Mouse (Mus musculus) layer of hippocampus, adult 9-10 months (tissue): ENCODE data around the gene Telo2.

ENCODE experiments used
- DNase-seq: peaks from one replicate; pipeline ENCODE4 v3.0.0; 2022; ENCODE audit warnings: low spot score

Telo2 gene

DNA sequence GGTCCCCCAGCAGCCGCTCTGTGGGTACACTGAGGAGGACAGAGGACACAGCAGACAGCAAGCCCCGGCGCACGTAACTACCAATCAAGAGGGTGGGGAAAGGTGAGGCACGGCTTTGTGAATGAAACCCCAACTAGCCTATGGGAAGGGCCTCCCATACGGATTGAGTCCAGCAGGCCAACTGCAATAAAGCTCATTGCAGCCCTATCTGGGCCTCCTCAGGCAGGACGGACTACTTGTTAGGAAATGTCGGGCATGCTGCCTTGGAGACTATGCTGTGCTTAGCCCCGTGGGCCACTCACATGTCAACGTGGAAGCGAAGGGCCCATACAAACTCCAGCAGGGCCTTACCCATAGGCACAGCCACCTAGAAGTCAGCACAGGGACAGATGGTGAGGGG, 14.4 kb downstream of the Telo2 start:
- DNase-seq: no peak

DNA sequence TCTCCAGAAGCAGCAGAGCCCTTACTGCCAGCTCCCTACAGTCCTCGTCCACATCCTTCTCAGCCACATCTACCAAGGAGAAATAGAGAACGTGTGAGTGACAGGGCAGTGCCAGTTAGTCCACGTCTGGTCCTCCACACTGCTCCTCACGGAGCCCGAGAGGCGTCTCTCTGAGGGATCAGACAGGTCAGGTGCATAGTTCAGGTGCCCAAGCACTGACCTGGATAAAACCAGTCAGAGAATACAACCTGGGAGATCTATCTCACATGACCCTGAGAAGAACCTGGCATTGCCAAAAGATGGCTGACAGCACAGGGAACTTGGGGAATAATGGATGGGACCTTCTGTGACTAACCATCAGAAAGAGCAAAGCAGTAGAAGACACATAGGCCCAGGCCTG, 15.7 kb downstream of the Telo2 start:
- no peak for DNase-seq

DNA sequence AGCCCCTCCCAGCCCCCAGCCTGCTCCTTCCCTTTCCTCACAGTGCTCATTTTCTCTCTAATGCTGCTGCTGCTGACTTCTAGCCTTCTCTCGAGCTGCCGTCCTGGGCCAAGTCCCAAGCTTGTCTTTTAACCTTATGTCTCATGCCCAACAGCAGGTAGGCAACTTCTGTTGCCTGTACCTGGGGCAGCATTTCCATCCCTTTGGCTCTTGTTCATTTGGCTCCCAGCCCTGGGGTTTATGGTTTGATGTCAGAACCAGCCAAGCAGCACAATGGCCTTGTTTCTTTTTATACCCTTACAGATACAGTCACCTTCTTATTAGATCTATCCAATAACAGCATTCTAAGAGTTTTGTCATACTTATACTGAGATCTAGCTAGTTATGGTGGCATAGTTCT, 19.5 kb downstream of the Telo2 start:
- DNase-seq: no peak

DNA sequence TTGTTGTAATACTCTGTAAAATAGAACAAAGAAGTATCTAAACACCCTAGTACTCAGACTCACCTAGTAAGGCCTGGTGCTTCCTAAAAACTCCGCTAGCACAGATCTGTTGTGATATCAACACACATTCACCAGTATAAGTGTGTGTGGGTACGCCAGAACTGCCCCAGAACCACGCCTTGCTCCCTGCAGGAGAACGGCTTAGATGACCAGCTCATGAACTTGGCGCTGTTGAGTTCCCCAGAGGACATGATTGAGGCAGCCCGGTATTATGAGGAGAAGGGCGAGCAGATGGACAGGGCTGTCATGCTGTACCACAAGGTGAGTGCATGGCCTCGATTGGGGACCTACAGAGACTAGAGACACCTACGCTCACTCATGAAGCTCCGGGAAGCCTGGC, 25.3 kb downstream of the Telo2 start:
- DNase-seq: no peak

DNA sequence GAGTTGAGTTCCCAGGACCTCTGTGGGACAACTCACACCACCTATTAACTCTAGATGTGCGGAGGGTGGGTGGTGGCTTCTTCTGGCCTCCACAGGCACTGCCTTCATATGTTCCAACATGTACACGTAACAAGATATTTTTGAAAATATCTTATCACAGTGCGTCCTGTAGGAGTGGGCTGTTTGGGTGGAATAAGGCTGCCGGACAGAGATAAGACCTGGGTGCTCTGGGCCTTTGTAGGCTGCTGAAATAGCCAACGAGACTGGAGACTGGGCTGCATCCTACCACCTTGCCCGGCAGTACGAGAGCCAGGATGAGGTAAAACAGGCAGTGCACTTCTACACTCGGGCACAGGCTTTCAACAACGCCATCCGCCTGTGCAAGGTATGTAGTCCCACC, 26.6 kb downstream of the Telo2 start:
- DNase-seq: no peak

DNA sequence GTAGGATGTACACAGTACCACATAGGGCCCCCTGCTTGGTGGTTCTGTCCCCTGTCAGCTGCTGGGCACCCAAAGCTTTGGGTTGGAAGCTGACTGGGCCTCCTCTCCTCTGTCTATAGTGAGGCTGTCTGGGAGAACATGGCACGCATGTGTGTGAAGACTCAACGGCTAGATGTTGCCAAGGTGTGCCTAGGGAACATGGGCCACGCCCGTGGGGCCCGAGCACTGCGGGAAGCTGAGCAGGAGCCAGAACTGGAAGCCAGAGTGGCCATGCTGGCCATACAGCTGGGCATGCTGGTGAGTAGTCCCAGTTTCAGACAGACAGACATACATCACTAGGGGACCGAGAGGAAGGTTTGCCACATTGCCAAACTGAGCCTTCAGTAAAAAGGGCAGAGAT, 29.0 kb downstream of the Telo2 start:
- no peak for DNase-seq

DNA sequence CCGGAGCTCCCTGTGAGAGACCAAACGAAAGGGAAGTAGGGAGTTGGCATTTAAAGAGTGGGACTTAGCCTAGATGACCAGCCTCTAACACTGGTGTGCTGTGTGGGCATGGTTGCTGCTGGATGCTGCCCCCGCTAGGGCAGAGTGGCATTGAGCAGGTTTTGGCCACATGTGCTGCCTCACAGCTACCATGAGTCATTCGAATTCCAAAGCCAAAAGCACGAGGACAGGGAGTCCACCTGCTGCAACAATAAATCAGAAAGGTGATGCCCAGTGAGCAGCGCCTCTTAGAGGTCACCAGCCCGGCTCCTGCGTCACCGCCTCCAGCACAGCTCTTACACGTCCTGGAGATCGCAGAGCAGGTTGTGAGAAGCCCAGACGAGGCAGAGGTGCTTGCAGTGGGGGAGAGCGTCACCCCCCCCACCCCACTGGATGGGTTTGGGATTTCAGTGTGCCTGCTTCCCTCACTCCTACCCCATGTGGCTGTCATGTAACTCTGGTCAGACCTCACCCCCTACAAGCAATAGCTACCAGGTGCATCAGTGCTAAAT, 30.9 kb downstream of the Telo2 start:
- no peak for DNase-seq

DNA sequence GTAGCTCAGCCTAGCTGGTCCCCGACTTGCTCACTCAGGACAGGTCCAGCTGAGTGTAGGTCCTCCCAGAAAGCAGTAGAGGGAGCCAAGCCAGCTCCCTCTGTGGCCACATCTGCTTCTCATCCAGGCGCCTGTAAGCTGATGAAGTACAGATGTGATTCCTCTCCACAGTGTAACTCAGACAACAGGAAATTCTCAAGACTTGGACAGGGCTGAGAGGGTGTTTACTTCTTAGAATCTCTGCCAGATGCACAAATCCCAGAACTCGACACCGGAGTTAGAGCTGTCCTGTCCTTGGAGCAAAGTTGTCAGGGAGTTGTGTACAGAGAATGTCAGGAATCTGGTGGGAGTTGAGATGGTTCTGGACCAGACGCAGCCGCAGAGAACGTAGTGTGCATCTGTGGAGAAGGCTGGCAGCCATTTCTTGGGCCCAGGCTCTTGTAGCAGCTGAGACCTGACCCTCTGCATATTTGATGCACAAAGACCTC, 32.3 kb downstream of the Telo2 start, which contains the start of gene Tmem204:
TSS of gene Tmem204 (minus strand) at position 148 of the 488 bp plus-strand sequence.
- DNase-seq: no peak

DNA sequence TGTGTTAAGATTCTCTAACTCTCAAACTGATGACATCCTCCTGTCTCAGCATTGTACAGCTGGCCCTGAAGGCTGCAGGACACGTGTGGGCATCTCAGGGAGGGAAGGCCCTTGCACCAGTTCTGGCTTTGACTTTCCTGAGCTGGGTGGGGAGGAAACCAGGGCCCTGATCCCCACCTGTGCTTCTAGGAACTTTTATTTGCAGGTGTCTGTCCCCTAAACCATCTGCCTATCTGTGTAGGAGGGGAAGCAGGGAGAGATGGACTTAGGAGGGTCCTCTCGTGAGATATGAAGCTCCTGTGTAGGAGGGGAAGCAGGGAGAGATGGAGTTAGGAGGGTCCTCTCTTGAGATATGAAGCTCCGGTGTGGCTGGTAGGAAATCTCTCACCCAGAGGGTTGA, 32.9 kb downstream of the Telo2 start:
- no peak for DNase-seq

DNA sequence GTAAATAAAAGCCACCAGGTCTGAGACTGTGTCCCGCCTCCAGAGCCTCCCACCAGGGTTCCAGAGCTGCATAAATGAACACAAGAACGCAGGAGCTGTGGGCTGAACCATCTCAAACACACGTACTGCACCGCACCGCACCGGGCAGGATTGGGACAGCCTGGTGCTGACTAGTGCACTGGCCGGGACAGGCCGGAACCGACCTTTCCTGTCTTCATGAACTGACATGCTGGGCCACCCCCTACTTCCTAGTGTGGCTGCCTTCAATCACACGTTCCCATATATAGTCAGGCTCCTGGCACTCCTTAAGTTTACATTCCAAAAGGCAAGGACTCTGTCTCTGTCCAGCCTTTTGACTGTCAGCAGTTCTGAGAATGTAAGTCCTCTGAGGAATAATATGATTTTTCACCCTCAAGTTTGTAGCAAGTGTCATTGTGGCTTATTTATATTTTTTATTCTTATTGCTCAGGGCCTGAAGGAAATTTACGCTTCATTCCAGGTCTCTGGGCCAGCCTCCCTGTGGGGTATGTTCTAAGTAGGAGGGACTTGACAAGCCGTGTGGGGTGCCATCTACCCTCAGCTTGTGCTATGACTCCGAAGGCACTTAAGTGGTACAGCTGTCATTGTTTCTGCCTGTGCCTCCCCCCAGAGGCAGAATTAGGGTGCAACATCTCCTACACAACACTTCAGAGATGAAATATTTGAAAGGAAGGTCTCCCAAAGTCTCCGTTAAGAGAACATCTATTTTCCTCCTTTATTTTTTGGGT, 33.5 kb downstream of the Telo2 start:
- no peak for DNase-seq

DNA sequence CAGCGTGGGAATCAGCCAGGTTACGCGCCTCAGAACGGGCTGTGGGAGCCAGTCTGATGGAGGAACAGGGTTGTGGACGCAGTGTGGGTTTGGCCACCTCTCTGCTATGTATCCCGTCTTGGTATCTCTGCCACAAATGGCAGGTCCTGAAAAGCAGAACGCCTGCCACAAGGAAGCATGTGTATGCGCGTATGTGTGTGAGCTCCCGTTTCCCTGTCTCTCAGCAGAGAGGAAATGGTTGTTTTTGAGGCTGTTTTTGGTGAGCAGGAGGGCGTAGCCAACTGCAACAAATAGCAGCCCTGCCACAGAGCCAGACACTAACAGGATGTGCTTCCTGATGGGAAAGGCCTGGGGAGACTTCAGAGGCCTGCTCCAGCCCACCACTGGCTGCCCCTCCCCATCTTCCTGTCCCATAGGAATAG, 34.8 kb downstream of the Telo2 start:
- no peak for DNase-seq

DNA sequence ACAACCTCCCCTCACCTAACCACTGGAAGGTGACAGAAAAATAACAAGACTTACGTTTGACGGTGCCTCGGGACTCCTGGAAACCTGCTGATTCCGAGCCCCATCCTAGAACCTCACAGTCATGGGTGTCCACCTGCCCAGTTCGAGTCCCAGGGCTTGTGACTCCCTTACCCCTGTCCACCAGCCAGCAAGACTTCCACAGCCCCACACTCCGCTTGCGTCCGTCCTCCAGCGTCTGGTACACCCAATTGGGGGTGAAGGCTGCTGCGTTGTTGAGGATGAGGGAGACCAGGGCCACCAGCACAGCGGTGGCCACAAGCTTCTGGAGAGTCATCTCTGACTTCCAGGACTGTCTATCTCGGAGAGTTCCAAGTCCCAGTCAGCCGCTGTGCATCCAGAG, 35.6 kb downstream of the Telo2 start:
- no peak for DNase-seq

DNA sequence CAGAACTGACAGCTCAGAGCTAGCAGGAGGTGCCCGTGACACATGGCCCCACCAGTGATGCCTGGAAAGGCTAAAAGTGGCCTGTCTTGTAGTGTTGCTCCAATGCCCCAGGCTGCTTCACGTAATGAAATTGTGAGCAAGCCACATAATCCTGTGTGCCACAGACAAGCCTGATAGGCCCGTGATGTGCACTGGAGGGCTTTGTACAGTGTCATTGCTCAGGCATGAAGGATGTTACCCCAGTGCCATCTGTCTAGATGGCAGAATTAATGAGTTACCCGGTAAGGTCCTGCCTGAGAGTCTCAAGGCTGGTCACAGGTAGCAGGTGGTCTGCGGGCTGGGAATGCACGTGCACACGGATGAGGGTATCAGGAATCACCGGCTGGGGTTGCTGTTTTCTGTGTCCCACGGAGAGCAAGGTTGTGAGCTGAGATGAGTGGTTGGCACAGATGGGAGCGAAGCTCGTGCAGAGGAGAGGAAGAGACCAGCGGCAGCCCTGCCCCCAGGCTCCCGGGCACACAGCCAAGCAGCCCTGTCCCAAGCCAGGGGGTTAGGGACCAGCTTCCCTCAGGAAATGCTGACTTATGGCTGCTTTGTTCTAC, 37.9 kb downstream of the Telo2 start:
- no peak for DNase-seq

DNA sequence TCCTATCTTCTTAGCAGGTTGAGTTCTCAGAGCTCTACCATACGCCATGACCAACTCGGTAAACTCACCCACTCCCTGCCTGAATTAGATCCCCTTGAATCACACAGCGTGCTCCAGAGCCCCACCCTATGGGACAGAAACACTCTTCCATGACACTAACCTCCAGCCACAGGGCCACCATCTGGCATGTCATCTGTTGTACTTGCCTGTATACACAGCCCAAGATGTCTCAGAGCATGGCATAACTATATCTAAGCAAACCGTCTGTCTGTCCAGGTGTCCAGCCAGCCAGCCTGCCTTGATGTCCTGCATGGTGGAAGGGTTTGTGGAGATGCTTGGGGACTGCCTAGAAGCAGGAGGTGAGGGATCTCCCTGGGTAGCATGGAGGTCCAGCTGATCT, 38.9 kb downstream of the Telo2 start:
- DNase-seq: no peak

DNA sequence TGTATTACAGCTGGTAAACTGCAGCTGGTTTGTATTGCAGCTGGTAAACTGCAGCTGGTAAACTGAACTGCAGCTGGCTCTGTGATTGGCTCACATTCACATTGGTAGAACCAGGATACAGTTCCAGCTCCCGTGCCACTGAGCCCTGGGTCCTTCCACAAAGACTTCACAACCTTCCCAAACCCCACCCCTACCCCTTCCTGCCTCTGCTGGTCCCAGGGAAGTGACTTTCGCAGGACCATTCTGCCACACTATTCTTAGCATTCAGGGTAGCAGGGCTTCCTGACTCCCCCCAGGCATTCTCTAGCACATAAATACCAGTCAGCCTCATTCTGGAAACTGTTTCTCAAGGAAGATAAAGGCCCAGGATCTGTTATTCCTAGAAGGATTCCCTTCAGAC, 47.1 kb downstream of the Telo2 start:
- no peak for DNase-seq

DNA sequence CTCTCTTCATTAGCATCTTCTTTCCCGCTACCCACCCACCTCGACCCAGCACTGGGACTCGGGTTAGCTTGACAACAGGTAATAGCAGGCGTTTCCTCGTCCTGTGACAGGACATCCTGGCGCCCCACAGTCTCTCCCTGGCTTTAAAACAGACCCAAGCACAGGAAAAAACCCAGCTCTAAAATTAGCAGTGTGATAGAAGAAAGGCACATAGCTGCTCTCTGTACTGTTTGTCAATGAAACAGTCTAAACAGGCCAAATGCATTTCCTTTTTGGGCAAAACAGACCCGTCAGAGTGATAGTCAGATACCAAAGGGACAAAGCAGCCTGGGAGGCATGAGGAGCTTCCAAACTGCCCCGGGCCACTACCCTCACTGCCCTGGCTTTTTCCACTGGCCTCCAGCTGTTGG, 48.3 kb downstream of the Telo2 start:
- DNase-seq: no peak

DNA sequence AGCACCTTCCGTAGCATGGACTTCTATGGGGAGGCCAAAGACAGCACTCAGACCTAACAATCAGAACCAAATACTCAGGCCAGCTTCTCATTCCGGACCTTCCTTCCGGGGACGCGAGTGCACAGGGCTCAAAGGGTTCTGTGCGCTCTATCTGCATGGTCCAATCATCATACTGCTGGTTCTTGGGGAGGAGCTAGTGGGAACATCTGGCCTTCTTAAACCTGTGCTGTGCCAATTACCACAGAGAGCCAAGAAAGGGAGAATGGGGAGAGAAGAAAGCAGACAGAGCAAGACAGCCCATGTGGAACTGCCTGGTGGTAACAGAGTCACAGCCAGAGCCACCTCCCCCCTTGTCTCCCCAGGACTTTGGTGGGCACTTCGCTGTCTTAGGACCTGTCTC, 49.2 kb downstream of the Telo2 start:
- DNase-seq: no peak

DNA sequence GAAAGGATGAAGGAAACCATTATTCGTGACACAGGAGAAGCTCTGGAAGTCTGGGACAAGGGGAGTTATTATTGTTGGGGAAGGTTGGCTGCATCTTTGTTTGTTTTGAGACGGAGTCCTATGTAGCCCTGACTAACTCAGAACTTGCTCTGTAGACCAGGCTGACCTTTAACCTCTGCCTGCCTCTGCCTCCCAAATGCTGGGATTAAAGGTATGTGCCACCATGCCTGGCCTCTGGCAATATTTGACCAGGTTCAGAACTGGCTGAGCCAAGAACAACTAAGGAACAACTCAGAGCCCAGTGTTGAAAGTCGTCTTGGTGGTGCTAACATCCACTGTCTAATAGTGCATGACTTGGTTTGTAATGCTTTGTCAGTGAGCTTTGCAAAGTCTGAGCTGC, 50.6 kb downstream of the Telo2 start:
- DNase-seq: no peak

DNA sequence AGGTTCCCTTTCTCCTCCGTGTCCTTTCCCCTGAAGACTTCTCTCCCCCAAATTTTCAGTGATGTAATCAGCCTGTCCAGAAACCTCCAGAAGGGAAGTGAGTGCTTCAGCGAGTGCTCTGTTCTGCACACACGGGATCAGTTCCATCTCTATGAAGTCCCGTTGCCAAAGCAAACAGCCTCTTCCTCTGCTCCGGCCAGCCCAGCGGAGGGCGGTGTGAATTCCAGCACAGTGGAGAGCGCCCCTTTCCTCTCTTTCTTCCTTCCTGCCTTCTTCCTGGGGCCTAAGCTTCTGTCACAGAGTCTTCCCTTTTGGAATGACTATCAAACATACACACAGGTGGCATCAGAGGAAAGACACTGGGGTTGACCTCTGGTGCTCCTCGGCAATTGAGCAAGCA, 51.4 kb downstream of the Telo2 start:
- no peak for DNase-seq

DNA sequence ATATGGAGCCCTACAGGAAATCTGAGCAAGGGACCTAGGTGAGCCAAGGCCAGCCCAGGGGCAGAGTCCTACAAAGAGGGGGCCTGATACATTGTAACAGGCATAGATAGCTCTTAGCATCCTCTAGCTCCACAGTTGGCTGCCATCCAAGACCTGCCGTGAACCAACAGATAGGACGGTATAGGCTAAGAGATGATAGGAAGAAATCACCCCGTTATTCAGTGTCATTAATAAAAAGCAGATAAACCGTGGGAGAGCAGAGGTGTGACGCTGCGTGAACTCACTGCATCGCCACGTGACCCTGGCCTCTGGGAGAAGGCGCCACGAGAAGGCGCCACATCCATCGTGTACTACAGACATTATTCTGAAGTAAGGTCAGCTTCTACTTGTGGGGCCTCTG, 51.9 kb downstream of the Telo2 start:
- no peak for DNase-seq

DNA sequence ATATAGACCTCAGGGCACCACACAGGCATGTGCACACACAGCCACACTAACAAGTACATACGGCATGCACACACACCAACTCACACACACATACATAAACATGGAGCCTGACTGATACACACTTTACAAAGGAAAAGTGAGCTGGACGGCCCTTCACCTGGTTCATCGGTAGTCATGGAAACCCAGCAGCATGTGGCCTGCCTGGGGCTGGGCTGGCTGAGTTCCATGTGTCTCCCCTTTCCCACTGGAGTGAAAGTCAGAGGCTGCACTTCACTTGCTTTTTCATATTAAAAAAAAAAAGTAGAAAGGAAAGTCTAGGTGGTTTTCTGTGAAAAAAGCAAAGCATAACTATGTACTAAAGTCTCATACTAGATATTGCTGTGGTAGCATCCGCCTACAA, 52.5 kb downstream of the Telo2 start:
- DNase-seq: no peak

DNA sequence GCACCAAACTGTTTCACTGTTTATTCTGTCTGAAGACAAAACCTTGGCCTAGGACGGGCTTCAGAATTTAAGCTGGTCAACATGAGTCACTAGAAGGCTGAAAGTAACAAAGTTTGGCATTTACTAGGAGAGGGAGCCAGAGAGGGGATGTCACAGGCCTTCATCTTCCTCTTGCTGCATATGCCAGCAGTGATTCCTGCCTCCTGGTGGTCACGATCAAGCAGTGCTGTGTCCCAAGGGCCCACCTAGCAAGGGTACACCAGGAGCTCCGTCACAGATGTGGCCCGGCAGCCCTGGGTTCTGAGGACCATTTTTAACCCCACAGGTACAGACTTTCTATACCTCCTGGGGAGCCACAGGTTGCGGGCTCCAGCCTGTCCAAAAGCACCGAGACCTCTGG, 58.7 kb downstream of the Telo2 start:
- no peak for DNase-seq

DNA sequence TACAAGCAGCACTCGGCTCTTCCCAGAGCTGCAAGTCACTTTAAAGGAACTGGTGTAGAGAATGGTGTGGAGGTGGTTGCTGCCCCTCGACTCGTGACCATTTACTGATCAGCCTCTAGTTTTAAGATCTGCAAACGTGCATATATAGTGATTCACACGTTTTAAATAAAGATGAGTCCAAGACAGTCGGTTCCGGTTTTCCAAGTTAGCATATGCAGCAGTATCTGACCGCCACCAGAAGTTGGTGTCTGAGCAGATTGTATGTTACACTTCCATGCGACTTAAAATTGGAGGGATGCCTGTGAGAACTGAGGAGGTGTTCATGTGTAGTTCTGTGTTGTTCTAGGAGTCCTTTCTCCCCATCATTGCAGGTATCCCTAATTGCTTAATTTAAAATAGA, 62.5 kb downstream of the Telo2 start:
- DNase-seq: no peak
